Mouse (Mus musculus): ENCODE measurements at regions not wholly inside any gene's neighbourhood (a gene's known extent, or its start where the extent isn't known, plus 50 kb on each side); places are given as distances from the start of the nearest gene placed in this dataset.
A peak's percentile ranks its signal among the peaks of the same experiment; 100 is the strongest.

GRCm38 (mm10) chr12:67929842-67930241 lies 707.5 kb upstream of the Mdga2 start:
- H3K27me3 ChIP-seq (ENCODE audit: control insufficient read depth, insufficient read depth, low read length) = no peaks in the 10 kb centered on the region
- H3K9ac ChIP-seq (ENCODE audit: low read length) = no peak overlapping the region
- H3K27ac ChIP-seq (replicated peaks) = no peak overlapping the region
- no peaks in the 10 kb centered on the region for H3K36me3 ChIP-seq (ENCODE audit: control insufficient read depth, insufficient read depth, low read length)
- no peak overlapping the region for H3K4me3 ChIP-seq (ENCODE audit: low read depth, low read length)
- TF ChIP-seq CTCF (IDR thresholded peaks at IDR 0.05; ENCODE audit: low read depth) (no peak), EP300 (optimal IDR thresholded peaks at IDR 0.05) (no peak)
- DNase-seq (ENCODE audit: low spot score) (no peak), ATAC-seq (ENCODE audit: low FRiP score, low TSS enrichment) (no peak)
- H3K4me1 ChIP-seq (replicated peaks; ENCODE audit: control insufficient read depth, insufficient read depth) = no peaks in the 10 kb centered on the region
- no peak overlapping the region for H3K4me2 ChIP-seq (replicated peaks; ENCODE audit: low read depth)
- WGBS = 78% methylated on average over 1 of the region's 1 CpGs
- no peaks in the 10 kb centered on the region for H3K9me3 ChIP-seq (ENCODE audit: control insufficient read depth, low read length)

- Histone ChIP-seq H3K4me3 (ENCODE audit: low read depth, low read length) (no peak overlapping the region), H3K27me3 (ENCODE audit: control insufficient read depth, insufficient read depth, low read length) (no peaks in the 10 kb centered on the region), H3K27ac (replicated peaks) (no peak overlapping the region), H3K4me2 (replicated peaks; ENCODE audit: low read depth) (no peak overlapping the region), H3K9me3 (ENCODE audit: control insufficient read depth, low read length) (no peaks in the 10 kb centered on the region), H3K9ac (ENCODE audit: low read length) (no peak overlapping the region), H3K4me1 (replicated peaks; ENCODE audit: control insufficient read depth, insufficient read depth) (no peaks in the 10 kb centered on the region), H3K36me3 (ENCODE audit: control insufficient read depth, insufficient read depth, low read length) (no peaks in the 10 kb centered on the region)
- ATAC-seq (ENCODE audit: low FRiP score, low TSS enrichment) (no peak), DNase-seq (ENCODE audit: low spot score) (no peak)
- 38% methylated on average over 4 of the region's 4 CpGs for whole genome bisulfite sequencing
- TF ChIP-seq EP300 (optimal IDR thresholded peaks at IDR 0.05) (no peak), CTCF (IDR thresholded peaks at IDR 0.05; ENCODE audit: low read depth) (no peak)
These were observed 692.3 kb upstream of the Mdga2 start for GRCm38 (mm10) chr12:67914603-67915002.

- 66% methylated on average over 2 of the region's 2 CpGs for WGBS
- Histone ChIP-seq H3K4me2 (replicated peaks; ENCODE audit: low read depth) (no peak overlapping the region), H3K9me3 (ENCODE audit: control insufficient read depth, low read length) (no peaks in the 10 kb centered on the region), H3K36me3 (ENCODE audit: control insufficient read depth, insufficient read depth, low read length) (no peaks in the 10 kb centered on the region), H3K27ac (replicated peaks) (no peak overlapping the region), H3K4me3 (ENCODE audit: low read depth, low read length) (no peak overlapping the region), H3K4me1 (replicated peaks; ENCODE audit: control insufficient read depth, insufficient read depth) (no peaks in the 10 kb centered on the region), H3K9ac (ENCODE audit: low read length) (no peak overlapping the region), H3K27me3 (ENCODE audit: control insufficient read depth, insufficient read depth, low read length) (no peaks in the 10 kb centered on the region)
- DNase-seq (ENCODE audit: low spot score) (no peak), ATAC-seq (ENCODE audit: low FRiP score, low TSS enrichment) (no peak)
- TF ChIP-seq CTCF (IDR thresholded peaks at IDR 0.05; ENCODE audit: low read depth) = no peak
- no peak for TF ChIP-seq EP300 (optimal IDR thresholded peaks at IDR 0.05)
These were observed 664.9 kb upstream of the Mdga2 start for GRCm38 (mm10) chr12:67887296-67887695.

- DNase-seq (ENCODE audit: low spot score) (no peak), ATAC-seq (ENCODE audit: low FRiP score, low TSS enrichment) (peak; percentile 59; the same call in 1 of the 2 replicates)
- WGBS = 38% methylated on average over 2 of the region's 2 CpGs
- Histone ChIP-seq H3K4me1 (replicated peaks; ENCODE audit: control insufficient read depth, insufficient read depth) (no peaks in the 10 kb centered on the region), H3K4me3 (ENCODE audit: low read depth, low read length) (no peak overlapping the region), H3K9me3 (ENCODE audit: control insufficient read depth, low read length) (no peaks in the 10 kb centered on the region), H3K9ac (ENCODE audit: low read length) (no peak overlapping the region), H3K27me3 (ENCODE audit: control insufficient read depth, insufficient read depth, low read length) (no peaks in the 10 kb centered on the region), H3K36me3 (ENCODE audit: control insufficient read depth, insufficient read depth, low read length) (no peaks in the 10 kb centered on the region), H3K27ac (replicated peaks) (no peak overlapping the region), H3K4me2 (replicated peaks; ENCODE audit: low read depth) (no peak overlapping the region)
- TF ChIP-seq CTCF (IDR thresholded peaks at IDR 0.05; ENCODE audit: low read depth) (no peak), EP300 (optimal IDR thresholded peaks at IDR 0.05) (no peak)
These were observed 640.3 kb upstream of the Mdga2 start for GRCm38 (mm10) chr12:67862615-67863014.

- Histone ChIP-seq H3K9ac (ENCODE audit: low read length) (no peak overlapping the region), H3K27me3 (ENCODE audit: control insufficient read depth, insufficient read depth, low read length) (no peaks in the 10 kb centered on the region), H3K4me1 (replicated peaks; ENCODE audit: control insufficient read depth, insufficient read depth) (no peaks in the 10 kb centered on the region), H3K9me3 (ENCODE audit: control insufficient read depth, low read length) (no peaks in the 10 kb centered on the region), H3K4me2 (replicated peaks; ENCODE audit: low read depth) (no peak overlapping the region), H3K27ac (replicated peaks) (no peak overlapping the region), H3K36me3 (ENCODE audit: control insufficient read depth, insufficient read depth, low read length) (no peaks in the 10 kb centered on the region), H3K4me3 (ENCODE audit: low read depth, low read length) (no peak overlapping the region)
- ATAC-seq (ENCODE audit: low FRiP score, low TSS enrichment) (no peak), DNase-seq (ENCODE audit: low spot score) (no peak)
- WGBS = 77% methylated on average over 1 of the region's 1 CpGs
- TF ChIP-seq EP300 (optimal IDR thresholded peaks at IDR 0.05) (no peak), CTCF (IDR thresholded peaks at IDR 0.05; ENCODE audit: low read depth) (no peak)
These were observed 638.4 kb upstream of the Mdga2 start for GRCm38 (mm10) chr12:67860713-67861112.

- TF ChIP-seq EP300 (optimal IDR thresholded peaks at IDR 0.05) (no peak), CTCF (IDR thresholded peaks at IDR 0.05; ENCODE audit: low read depth) (no peak)
- Histone ChIP-seq H3K9me3 (ENCODE audit: control insufficient read depth, low read length) (no peaks in the 10 kb centered on the region), H3K4me3 (ENCODE audit: low read depth, low read length) (no peak overlapping the region), H3K27me3 (ENCODE audit: control insufficient read depth, insufficient read depth, low read length) (no peaks in the 10 kb centered on the region), H3K4me2 (replicated peaks; ENCODE audit: low read depth) (no peak overlapping the region), H3K27ac (replicated peaks) (no peak overlapping the region), H3K4me1 (replicated peaks; ENCODE audit: control insufficient read depth, insufficient read depth) (no peaks in the 10 kb centered on the region), H3K36me3 (ENCODE audit: control insufficient read depth, insufficient read depth, low read length) (no peaks in the 10 kb centered on the region), H3K9ac (ENCODE audit: low read length) (no peak overlapping the region)
- WGBS = 70% methylated on average over 2 of the region's 2 CpGs
- no peak for ATAC-seq (ENCODE audit: low FRiP score, low TSS enrichment)
- DNase-seq (ENCODE audit: low spot score) = no peak
These were observed 630.3 kb upstream of the Mdga2 start for GRCm38 (mm10) chr12:67852625-67853024.
